Mouse (Mus musculus): ENCODE results near the gene Ctsg. TPM values are rescaled to one million over a fixed set of nuclear protein-coding genes. Genes with fewer than 3 reads are reported as not detected.

Ctsg gene
- polyA plus RNA-seq, 1 experiment from 2014 or later = 0.57 TPM

- H3K27me3 ChIP-seq (replicated peaks; ENCODE audit: control insufficient read depth, insufficient read depth, low read length) = no peaks in the 10 kb centered on the region
- no peaks in the 10 kb centered on the region for H3K36me3 ChIP-seq (ENCODE audit: control insufficient read depth, insufficient read depth, low read length)
- ATAC-seq (ENCODE audit: low read depth) (no peak), DNase-seq (ENCODE audit: low spot score) (no peak)
- WGBS = 76% methylated on average over 4 of the region's 4 CpGs
- H3K4me1 ChIP-seq (ENCODE audit: control insufficient read depth, insufficient read depth, low read length) = no peaks in the 10 kb centered on the region
- no peaks in the 10 kb centered on the region for H3K9me3 ChIP-seq (ENCODE audit: control insufficient read depth, low read length)
- H3K9ac ChIP-seq (ENCODE audit: low read depth, low read length) = no peak overlapping the region
- no peak overlapping the region for H3K4me2 ChIP-seq (ENCODE audit: low read depth, low read length)
- no peak overlapping the region for H3K4me3 ChIP-seq (ENCODE audit: low read depth, low read length)
- no peak overlapping the region for H3K27ac ChIP-seq (replicated peaks; ENCODE audit: low read depth, low read length)
Measured at GRCm38 (mm10) chr14:56057722-56058121, 44.7 kb downstream of the Ctsg start.

DNA sequence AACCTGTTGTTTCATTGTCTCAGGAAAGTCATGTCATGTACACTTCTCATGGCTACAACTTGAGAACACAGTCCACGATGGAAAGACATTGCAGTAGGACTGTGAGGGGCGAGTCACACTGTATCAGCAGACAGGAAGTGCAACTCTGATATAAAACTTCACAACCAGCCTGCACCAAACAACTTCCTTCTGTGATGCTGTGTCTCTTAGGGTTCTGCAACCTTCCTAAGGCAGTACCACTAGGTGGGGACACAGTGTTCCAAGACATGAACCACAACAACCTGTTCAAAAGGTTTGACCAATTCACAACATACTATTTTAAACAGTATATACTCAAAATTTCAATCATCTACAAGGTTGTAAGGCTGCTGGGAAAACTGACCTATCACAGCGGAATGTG is 47.0 kb downstream of the Ctsg start:
- no peaks in the 10 kb centered on the region for H3K36me3 ChIP-seq (ENCODE audit: control insufficient read depth, insufficient read depth, low read length)
- no peaks in the 10 kb centered on the region for H3K4me1 ChIP-seq (ENCODE audit: control insufficient read depth, insufficient read depth, low read length)
- no peaks in the 10 kb centered on the region for H3K27me3 ChIP-seq (replicated peaks; ENCODE audit: control insufficient read depth, insufficient read depth, low read length)
- H3K9me3 ChIP-seq (ENCODE audit: control insufficient read depth, low read length) = no peaks in the 10 kb centered on the region
- no peak for DNase-seq (ENCODE audit: low spot score)
- ATAC-seq (ENCODE audit: low read depth) = no peak
- no peak overlapping the region for H3K4me3 ChIP-seq (ENCODE audit: low read depth, low read length)
- 85% methylated on average over 3 of the region's 3 CpGs for WGBS
- H3K4me2 ChIP-seq (ENCODE audit: low read depth, low read length) = no peak overlapping the region
- no peak overlapping the region for H3K9ac ChIP-seq (ENCODE audit: low read depth, low read length)
- no peak overlapping the region for H3K27ac ChIP-seq (replicated peaks; ENCODE audit: low read depth, low read length)

Small RNA genes within 50 kb of the gene (microRNA-seq; reads per million reads assigned to microRNA genes)
- not detected for gene Mir6949 (ENCODE audit: borderline number of aligned reads)

Other genes with a start within 250 kb of the Ctsg start
- 15.6 and 19.5 TPM in 2 replicates for gene Nynrin, start 248.6 kb downstream of the Ctsg start, polyA plus RNA-seq (2014; fragmentation: Nextera tagmentation; extraction: Ambion mirVana)
- 0.25 and 0.50 TPM in 2 replicates for gene Cbln3, start 218.2 kb downstream of the Ctsg start, polyA plus RNA-seq (2014; fragmentation: Nextera tagmentation; extraction: Ambion mirVana)
- 9.1 and 9.7 TPM in 2 replicates for gene Khnyn, start 217.6 kb downstream of the Ctsg start, polyA plus RNA-seq (2014; fragmentation: Nextera tagmentation; extraction: Ambion mirVana)
- gene Sdr39u1, start 202.3 kb downstream of the Ctsg start, polyA plus RNA-seq (2014; fragmentation: Nextera tagmentation; extraction: Ambion mirVana) = 56.9 and 71.5 TPM in 2 replicates
- gene Cma1, start 157.9 kb downstream of the Ctsg start, polyA plus RNA-seq (2014; fragmentation: Nextera tagmentation; extraction: Ambion mirVana) = 129 and 233 TPM in 2 replicates
- 0.21 TPM in 1 of 2 replicates, not detected in the other for gene Cma2, start 151.6 kb downstream of the Ctsg start, polyA plus RNA-seq (2014; fragmentation: Nextera tagmentation; extraction: Ambion mirVana)
- gene Mcpt1, start 84.6 kb downstream of the Ctsg start, polyA plus RNA-seq (2014; fragmentation: Nextera tagmentation; extraction: Ambion mirVana) = 0.34 and 0.39 TPM in 2 replicates
- not detected in 2 replicates for gene Mcpt9, start 72.1 kb downstream of the Ctsg start, polyA plus RNA-seq (2014; fragmentation: Nextera tagmentation; extraction: Ambion mirVana)
- 0.92 and 1.1 TPM in 2 replicates for gene Mcpt2, start 60.5 kb downstream of the Ctsg start, polyA plus RNA-seq (2014; fragmentation: Nextera tagmentation; extraction: Ambion mirVana)
- gene Mcpt4, start 40.3 kb downstream of the Ctsg start, polyA plus RNA-seq (2014; fragmentation: Nextera tagmentation; extraction: Ambion mirVana) = 2.8 and 6.5 TPM in 2 replicates
- 1.6 and 1.8 TPM in 2 replicates for gene Mcpt8, start 17.3 kb downstream of the Ctsg start, polyA plus RNA-seq (2014; fragmentation: Nextera tagmentation; extraction: Ambion mirVana)
- gene Gzme, start 18.1 kb upstream of the Ctsg start, polyA plus RNA-seq (2014; fragmentation: Nextera tagmentation; extraction: Ambion mirVana) = 0.24 and 0.45 TPM in 2 replicates
- gene Gzmd, start 30.0 kb upstream of the Ctsg start, polyA plus RNA-seq (2014; fragmentation: Nextera tagmentation; extraction: Ambion mirVana) = not detected in 2 replicates
- gene Gzmg, start 57.0 kb upstream of the Ctsg start, polyA plus RNA-seq (2014; fragmentation: Nextera tagmentation; extraction: Ambion mirVana) = not detected in 2 replicates
- not detected in 2 replicates for gene Gzmn, start 72.0 kb upstream of the Ctsg start, polyA plus RNA-seq (2014; fragmentation: Nextera tagmentation; extraction: Ambion mirVana)
- gene Gzmf, start 108.8 kb upstream of the Ctsg start, polyA plus RNA-seq (2014; fragmentation: Nextera tagmentation; extraction: Ambion mirVana) = not detected in 2 replicates
- gene Gzmc, start 132.1 kb upstream of the Ctsg start, polyA plus RNA-seq (2014; fragmentation: Nextera tagmentation; extraction: Ambion mirVana) = 0.46 and 0.55 TPM in 2 replicates
- 0.39 and 0.47 TPM in 2 replicates for gene Gzmb, start 159.7 kb upstream of the Ctsg start, polyA plus RNA-seq (2014; fragmentation: Nextera tagmentation; extraction: Ambion mirVana)

Measured in embryonic facial prominence, embryonic 14.5 days (tissue).